Mouse (Mus musculus) forebrain, embryonic 15.5 days (tissue): ENCODE measurements at regions not wholly inside any gene's neighbourhood (a gene's known extent, or its start where the extent isn't known, plus 50 kb on each side); places are given as distances from the start of the nearest gene placed in this dataset.
"Not testable (repeated sequence)": the region's sequence is repeated elsewhere in the genome, so short reads cannot be mapped to it uniquely, and the experiment has no call there.

Source experiments
- ATAC-seq: fragments of 200-750 bp; cut with Nextera tagmentation; replicated peaks from 2 replicates; pipeline ENCODE4 v1.8.0; 2017; ENCODE audit warnings: mild to moderate bottlenecking, moderate TSS enrichment, moderate library complexity
- H3K27ac ChIP-seq: fragments of 300-500 bp; sonication (generic); replicated peaks from 2 replicates; pipeline ENCODE4 v1.5.1; 2015; ENCODE audit warnings: mild to moderate bottlenecking, inconsistent platforms
- H3K27me3 ChIP-seq: fragments of 300-500 bp; sonication (generic); 2 replicates; pipeline ENCODE4 v1.6.1; 2015; ENCODE audit warnings: inconsistent platforms
- H3K36me3 ChIP-seq: fragments of 300-500 bp; sonication (generic); 2 replicates; pipeline ENCODE4 v1.6.1; 2015; ENCODE audit warnings: mild to moderate bottlenecking, inconsistent platforms
- H3K4me1 ChIP-seq: fragments of 300-500 bp; sonication (generic); 2 replicates; pipeline ENCODE4 v1.6.1; 2015; ENCODE audit warnings: inconsistent platforms
- H3K4me2 ChIP-seq: fragments of 300-500 bp; sonication (generic); replicated peaks from 2 replicates; pipeline ENCODE4 v1.6.1; 2015; ENCODE audit warnings: mild to moderate bottlenecking, inconsistent platforms
- H3K4me3 ChIP-seq: fragments of 300-500 bp; sonication (generic); 2 replicates; pipeline ENCODE4 v1.5.1; 2015; ENCODE audit warnings: mild to moderate bottlenecking, inconsistent platforms
- H3K9ac ChIP-seq: fragments of 300-500 bp; sonication (generic); replicated peaks from 2 replicates; pipeline ENCODE4 v1.6.1; 2015; ENCODE audit warnings: mild to moderate bottlenecking, inconsistent platforms
- H3K9me3 ChIP-seq: fragments of 300-500 bp; sonication (generic); 2 replicates; pipeline ENCODE4 v1.6.1; 2016; ENCODE audit warnings: inconsistent platforms
- WGBS: fragments of 180-500 bp; shearing (Covaris S2); methylation state at CpG from one replicate; pipeline ENCODE4 v1.1.7; 2015; ENCODE audit warnings: mixed read lengths; 5-methylcytosine and 5-hydroxymethylcytosine counted together

- no peaks in the 10 kb centered on the region for H3K27me3 ChIP-seq
- ATAC-seq, result no peak
- H3K36me3 ChIP-seq, result no peaks in the 10 kb centered on the region
- no peaks in the 10 kb centered on the region for H3K9me3 ChIP-seq
- H3K27ac ChIP-seq, result no peak overlapping the region
- no peak overlapping the region for H3K4me2 ChIP-seq
- H3K4me3 ChIP-seq, result no peak overlapping the region
- H3K9ac ChIP-seq, result no peak overlapping the region
- no peaks in the 10 kb centered on the region for H3K4me1 ChIP-seq
- WGBS, result 76% methylated on average over 7 of the region's 7 CpGs
Measured at GRCm38 (mm10) chr6:9820311-9821243, 872.3 kb downstream of the Nxph1 start.

- no peaks in the 10 kb centered on the region for H3K27me3 ChIP-seq
- H3K9ac ChIP-seq, result no peak overlapping the region
- H3K4me2 ChIP-seq, result no peak overlapping the region
- no peak overlapping the region for H3K4me3 ChIP-seq
- H3K4me1 ChIP-seq, result peaks cover 4% of the 10 kb centered on the region; the same call in 1 of the 2 replicates
- no peaks in the 10 kb centered on the region for H3K36me3 ChIP-seq
- ATAC-seq, result peak; percentile 86
- WGBS, result 12% methylated on average over 5 of the region's 5 CpGs
- H3K9me3 ChIP-seq, result no peaks in the 10 kb centered on the region
- no peak overlapping the region for H3K27ac ChIP-seq
Measured at GRCm38 (mm10) chr6:9834884-9835476, 886.7 kb downstream of the Nxph1 start.

GRCm38 (mm10) chr6:9842391-9842790 lies 894.2 kb downstream of the Nxph1 start:
- no peaks in the 10 kb centered on the region for H3K36me3 ChIP-seq
- WGBS, result 56% methylated on average over 2 of the region's 2 CpGs
- no peak overlapping the region for H3K9ac ChIP-seq
- H3K9me3 ChIP-seq, result no peaks in the 10 kb centered on the region
- H3K4me2 ChIP-seq, result no peak overlapping the region
- H3K27ac ChIP-seq, result no peak overlapping the region; the same call in 1 of the 2 replicates
- no peaks in the 10 kb centered on the region for H3K27me3 ChIP-seq
- H3K4me3 ChIP-seq, result no peak overlapping the region
- ATAC-seq, result no peak
- H3K4me1 ChIP-seq, result no peaks in the 10 kb centered on the region

GRCm38 (mm10) chr6:9889853-9890252 lies 941.6 kb downstream of the Nxph1 start:
- H3K4me3 ChIP-seq, H3K36me3 ChIP-seq, H3K27me3 ChIP-seq, H3K4me2 ChIP-seq, H3K9ac ChIP-seq, H3K27ac ChIP-seq, H3K4me1 ChIP-seq, H3K9me3 ChIP-seq: not testable (repeated sequence)
- ATAC-seq, result peak; percentile 100
- WGBS, result 94% methylated on average over 8 of the region's 8 CpGs
